Mouse (Mus musculus): ENCODE results near the gene Chat.

DNA sequence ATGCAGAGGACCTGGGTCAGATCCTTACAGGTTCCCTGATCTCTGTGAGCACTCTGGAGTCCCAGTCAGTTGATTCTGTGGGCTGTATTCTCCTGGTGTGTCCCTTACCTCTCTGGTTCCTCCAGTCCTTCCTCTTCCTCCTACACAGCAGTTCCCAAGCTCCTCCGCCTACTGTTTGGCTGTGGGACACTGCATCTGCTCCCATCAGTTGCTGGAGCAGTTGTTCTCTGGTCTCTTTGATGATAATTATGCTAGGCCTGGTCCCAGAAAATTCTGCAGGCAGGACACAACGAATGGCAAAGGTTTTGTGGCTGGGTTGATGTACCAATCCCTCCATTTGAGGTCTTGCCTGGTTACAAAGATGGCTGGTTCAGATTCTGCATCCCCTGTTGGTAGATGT is 35.5 kb upstream of the Chat start:
- no peak for TF ChIP-seq CTCF (IDR thresholded peaks at IDR 0.05; ENCODE audit: low read depth, low read length)
- no peak for TF ChIP-seq TAL1 (conservative IDR thresholded peaks at IDR 0.05; ENCODE audit: low read depth, low read length)

Measured in G1E (cell line).